Comparison of ENCODE assay signal across 15 mouse cellular contexts in the genomic region with DNA sequence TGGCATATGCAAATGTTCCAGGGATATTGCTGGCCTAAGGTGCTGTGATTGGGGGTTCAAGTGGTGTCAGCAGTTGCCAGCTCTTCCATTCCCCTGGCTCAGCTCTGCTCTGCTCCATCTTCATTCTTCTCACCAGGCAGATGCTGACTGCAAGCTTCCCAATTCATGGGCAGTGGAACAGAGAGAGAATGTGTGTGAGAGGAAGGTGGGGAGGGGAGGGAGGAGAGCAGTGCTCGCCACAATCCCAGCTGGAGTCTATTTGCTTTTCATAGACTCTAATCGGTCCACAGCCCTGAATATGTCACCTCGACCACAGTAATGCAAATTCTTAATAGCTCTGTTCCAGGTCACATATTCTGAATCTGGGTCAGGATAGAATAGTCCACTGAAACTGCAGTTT. TPM values are rescaled to one million over a fixed set of nuclear protein-coding genes. Genes with fewer than 3 reads are reported as not detected.
DNase-seq lines count a peak whose midpoint lies in the region; ATAC-seq lines count a peak whose summit lies in the region.
"Had no signal": no experiment of that assay in that cellular context is flagged by ENCODE, and none has a peak within 500 bp of the region (broad histone marks: within the 10 kb centered on the region; RNA-seq: fewer than 3 reads in every experiment).

No protein-coding gene starts in this region.

- no peak overlapping the region for H3K27ac ChIP-seq in embryonic facial prominence, embryonic 11.5 days (replicated peaks; ENCODE audit: low read depth, low read length)
- H3K27ac ChIP-seq in embryonic facial prominence, embryonic 10.5 days (replicated peaks): no peak overlapping the region
- H3K27ac ChIP-seq in midbrain, embryonic 12.5 days (replicated peaks): 0 out of 2 replicates have a peak overlapping the region, but pooled peaks have one; percentile 20
- H3K27ac ChIP-seq: embryonic facial prominence, embryonic 13.5 days; kidney, embryonic 15.5 days; left cerebral cortex, adult 2 months had no signal

- no peak overlapping the region for H3K4me3 ChIP-seq in embryonic facial prominence, embryonic 11.5 days (ENCODE audit: low read depth, low read length)
- H3K4me3 ChIP-seq in embryonic facial prominence, embryonic 10.5 days: no peak overlapping the region
- no peak overlapping the region for H3K4me3 ChIP-seq in midbrain, embryonic 12.5 days
- H3K4me3 ChIP-seq: embryonic facial prominence, embryonic 13.5 days; kidney, embryonic 15.5 days; left cerebral cortex, adult 2 months; myocyte had no signal

- H3K9me3 ChIP-seq in embryonic facial prominence, embryonic 11.5 days (replicated peaks; ENCODE audit: control insufficient read depth, low read length): no peaks in the 10 kb centered on the region
- 0 out of 2 replicates have a peak, but pooled peaks cover 2% of the 10 kb centered on the region for H3K9me3 ChIP-seq in embryonic facial prominence, embryonic 10.5 days
- H3K9me3 ChIP-seq in midbrain, embryonic 12.5 days: no peaks in the 10 kb centered on the region
- H3K9me3 ChIP-seq: embryonic facial prominence, embryonic 13.5 days; kidney, embryonic 15.5 days had no signal

- peak; percentile 27 for DNase-seq in embryonic facial prominence, embryonic 11.5 days (ENCODE audit: low spot score)
- DNase-seq in embryonic facial prominence, embryonic 10.5 days (ENCODE audit: low spot score): no peak
- DNase-seq in ES-CJ7 (ENCODE audit: low read depth, low spot score): peak; percentile 56
- DNase-seq in embryo, embryonic 11 days: peak; percentile 18
- DNase-seq in spleen, postnatal 10 days (ENCODE audit: low spot score in 2 of 2): no peak
- DNase-seq in urinary bladder, postnatal 36 days (ENCODE audit: low spot score in 2 of 2): no peak
- no peak for DNase-seq in spleen, adult 12 weeks (ENCODE audit: low spot score)
- DNase-seq: B cell, adult 2 months; lung, postnatal 10 days had no signal

- H3K9ac ChIP-seq in embryonic facial prominence, embryonic 11.5 days (replicated peaks; ENCODE audit: low read length): no peak overlapping the region
- no peak overlapping the region for H3K9ac ChIP-seq in midbrain, embryonic 12.5 days (replicated peaks)
- H3K9ac ChIP-seq: embryonic facial prominence, embryonic 13.5 days; kidney, embryonic 15.5 days had no signal

- H3K36me3 ChIP-seq in embryonic facial prominence, embryonic 11.5 days (replicated peaks; ENCODE audit: control insufficient read depth, insufficient read depth, low read depth, low read length): no peaks in the 10 kb centered on the region
- H3K36me3 ChIP-seq in embryonic facial prominence, embryonic 10.5 days (replicated peaks): no peaks in the 10 kb centered on the region
- no peaks in the 10 kb centered on the region for H3K36me3 ChIP-seq in midbrain, embryonic 12.5 days
- H3K36me3 ChIP-seq: embryonic facial prominence, embryonic 13.5 days; kidney, embryonic 15.5 days had no signal

- H3K4me1 ChIP-seq in embryonic facial prominence, embryonic 11.5 days (ENCODE audit: control insufficient read depth, insufficient read depth, low read length): no peaks in the 10 kb centered on the region
- peaks cover 7% of the 10 kb centered on the region; the same call in 1 of the 2 replicates for H3K4me1 ChIP-seq in embryonic facial prominence, embryonic 10.5 days
- H3K4me1 ChIP-seq in midbrain, embryonic 12.5 days: peaks cover 2% of the 10 kb centered on the region; the same call in 1 of the 2 replicates
- H3K4me1 ChIP-seq: kidney, embryonic 15.5 days had no signal

- H3K27me3 ChIP-seq in embryonic facial prominence, embryonic 11.5 days (ENCODE audit: control insufficient read depth, insufficient read depth, low read length): no peaks in the 10 kb centered on the region
- no peaks in the 10 kb centered on the region for H3K27me3 ChIP-seq in embryonic facial prominence, embryonic 10.5 days (replicated peaks; ENCODE audit: low read depth, poor library complexity, severe bottlenecking)
- H3K27me3 ChIP-seq in midbrain, embryonic 12.5 days: no peaks in the 10 kb centered on the region
- H3K27me3 ChIP-seq: embryonic facial prominence, embryonic 13.5 days; kidney, embryonic 15.5 days had no signal

- 23% methylated on average over 3 of the region's 3 CpGs for WGBS in embryonic facial prominence, embryonic 11.5 days
- 35% methylated on average over 3 of the region's 3 CpGs for WGBS in embryonic facial prominence, embryonic 10.5 days
- 7% methylated on average over 3 of the region's 3 CpGs for WGBS in midbrain, embryonic 12.5 days

- 0 out of 2 replicates have a peak, but pooled peaks have one; percentile 39 for ATAC-seq in embryonic facial prominence, embryonic 11.5 days (replicated peaks; ENCODE audit: insufficient number of reproducible peaks, low FRiP score, low TSS enrichment, low read depth)
- peak; percentile 34; the same call in 1 of the 2 replicates for ATAC-seq in midbrain, embryonic 12.5 days (ENCODE audit: low FRiP score, low read depth)

- no peak overlapping the region for H3K4me2 ChIP-seq in embryonic facial prominence, embryonic 11.5 days (ENCODE audit: low read depth, low read length)
- H3K4me2 ChIP-seq in midbrain, embryonic 12.5 days (replicated peaks): no peak overlapping the region
- H3K4me2 ChIP-seq: embryonic facial prominence, embryonic 13.5 days; kidney, embryonic 15.5 days; liver, embryonic 11.5 days had no signal

RNA-seq across cellular contexts. Expression of gene Ankrd55, which starts 27.2 kb away (rescaled TPM):
- polyA plus RNA-seq in embryonic facial prominence, embryonic 11.5 days (2014; fragmentation: Nextera tagmentation; extraction: Ambion mirVana): 1.0 and 1.1 TPM in 2 replicates
- polyA plus RNA-seq in embryonic facial prominence, embryonic 10.5 days (2016; fragmentation: Nextera tagmentation; extraction: Ambion mirVana): 0.33 and 0.49 TPM in 2 replicates
- polyA plus RNA-seq in midbrain, embryonic 12.5 days (2016; fragmentation: Nextera tagmentation; extraction: Ambion mirVana): 1.5 and 3.3 TPM in 2 replicates

Comparison
In these comparisons a context has a peak if more than half of its experiments do, and no peak if none do; other contexts are left out.
1. DNase-seq: peak in embryonic facial prominence, embryonic 11.5 days (single experiment), ES-CJ7 (single experiment) and embryo, embryonic 11 days (single experiment); none in embryonic facial prominence, embryonic 10.5 days (single experiment), spleen, postnatal 10 days (0 of 2), urinary bladder, postnatal 36 days (0 of 2) and spleen, adult 12 weeks (single experiment).